Mouse (Mus musculus) ovary, postnatal 10 days (tissue): ENCODE measurements around the gene Setmar.

Experiments used
- DNase-seq: peaks from one replicate; pipeline ENCODE4 v3.0.0; 2022; ENCODE audit warnings: low spot score

Setmar gene

GRCm38 (mm10) chr6:108114971-108115370 lies 50.1 kb downstream of the Setmar start:
- no peak for DNase-seq

- no peak for DNase-seq
Measured at GRCm38 (mm10) chr6:108117881-108118280, 53.0 kb downstream of the Setmar start.

DNA sequence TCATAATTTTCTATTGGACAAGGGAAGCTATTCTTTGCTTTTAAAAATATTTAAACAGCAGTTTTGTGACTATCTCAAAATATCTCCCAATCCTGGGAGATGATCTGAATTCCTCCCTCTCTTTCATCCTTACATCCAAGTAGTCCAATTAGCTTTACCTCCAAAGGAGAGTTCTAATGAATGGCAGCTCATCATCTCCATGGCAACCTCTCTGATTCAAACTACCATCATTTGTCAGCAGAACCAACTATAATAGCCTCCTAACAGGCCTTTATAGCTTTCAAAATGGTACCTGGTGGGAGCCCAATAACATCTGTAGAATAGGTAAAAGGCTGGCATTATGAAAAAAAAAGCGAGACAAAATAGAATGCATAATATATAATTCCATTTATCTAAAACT lies 60.6 kb downstream of the Setmar start:
- no peak for DNase-seq

DNA sequence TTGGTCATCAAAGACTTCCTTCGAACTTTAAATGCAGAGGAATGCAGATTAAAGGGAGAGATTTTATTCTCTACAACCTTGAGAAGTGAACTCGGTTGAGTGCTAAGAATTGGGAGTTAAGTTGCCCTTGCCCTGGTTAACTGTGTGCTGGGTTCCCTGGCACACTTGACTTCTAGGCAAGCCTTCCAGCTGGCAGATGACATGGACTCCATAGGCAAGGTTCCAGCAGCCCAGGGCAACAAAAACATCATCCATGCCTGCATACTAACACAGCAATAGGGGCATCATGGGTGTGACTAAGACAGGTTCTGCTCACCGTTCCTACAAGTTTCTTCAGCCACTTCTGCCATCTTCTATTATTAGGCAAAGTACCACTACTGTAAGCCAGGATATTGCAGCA lies 61.8 kb downstream of the Setmar start:
- DNase-seq: no peak
